Mouse (Mus musculus): ENCODE results near the gene Abcf3. TPM values are rescaled to one million over a fixed set of nuclear protein-coding genes. Genes with fewer than 3 reads are reported as not detected.

Abcf3 gene
- polyA plus RNA-seq, 1 experiment from 2014 or later: 58.9 TPM

GRCm38 (mm10) chr16:20604705-20605104 lies 56.3 kb downstream of the Abcf3 start:
- no peak for DNase-seq (ENCODE audit: low spot score)
- no peak overlapping the region for H3K27ac ChIP-seq (replicated peaks)
- no peaks in the 10 kb centered on the region for H3K27me3 ChIP-seq (ENCODE audit: low read depth, poor library complexity, severe bottlenecking)
- 89% methylated on average over 9 of the region's 9 CpGs for whole genome bisulfite sequencing
- H3K36me3 ChIP-seq: peaks cover 56% of the 10 kb centered on the region
- H3K4me3 ChIP-seq: no peak overlapping the region
- H3K9me3 ChIP-seq (replicated peaks): no peaks in the 10 kb centered on the region
- H3K4me1 ChIP-seq: peaks cover 15% of the 10 kb centered on the region

- no peaks in the 10 kb centered on the region for H3K27me3 ChIP-seq (ENCODE audit: low read depth, poor library complexity, severe bottlenecking)
- WGBS: under 1% methylated on average over 28 of the region's 28 CpGs
- peak overlapping the region; percentile 91 for H3K4me3 ChIP-seq
- peaks cover 37% of the 10 kb centered on the region for H3K4me1 ChIP-seq
- peak; percentile 83 for DNase-seq (ENCODE audit: low spot score)
- H3K9me3 ChIP-seq (replicated peaks): no peaks in the 10 kb centered on the region
- peaks cover 37% of the 10 kb centered on the region for H3K36me3 ChIP-seq
- peak overlapping the region; percentile 96 for H3K27ac ChIP-seq (replicated peaks)
Observed at GRCm38 (mm10) chr16:20610501-20611356, 62.4 kb downstream of the Abcf3 start.

MicroRNA genes within 50 kb of the gene (microRNA counts, 519-probe panel; counts per million panel counts)
- 6,227 counts per million, percentile 56 among the panel's probes with 10 or more counts for microRNA mmu-miR-1224

Small RNA genes within 50 kb of the gene (microRNA-seq; reads per million reads assigned to microRNA genes)
- gene Mir1224: 10.2 reads per million, percentile 21 among the genes with 10 or more reads in this experiment

Other genes with a start within 250 kb of the Abcf3 start
- gene Parl, start 246.2 kb upstream of the Abcf3 start, polyA plus RNA-seq (2016; fragmentation: Nextera tagmentation; extraction: Ambion mirVana): 135 TPM in 2 replicates
- not detected in 2 replicates for gene Cyp2ab1, start 223.2 kb upstream of the Abcf3 start, polyA plus RNA-seq (2016; fragmentation: Nextera tagmentation; extraction: Ambion mirVana)
- 56.1 and 72.8 TPM in 2 replicates for gene Abcc5, start 122.2 kb upstream of the Abcf3 start, polyA plus RNA-seq (2016; fragmentation: Nextera tagmentation; extraction: Ambion mirVana)
- 151 TPM in 2 replicates for gene Eif2b5, start 49.8 kb upstream of the Abcf3 start, polyA plus RNA-seq (2016; fragmentation: Nextera tagmentation; extraction: Ambion mirVana)
- 28.5 and 37.5 TPM in 2 replicates for gene Dvl3, start 31.6 kb upstream of the Abcf3 start, polyA plus RNA-seq (2016; fragmentation: Nextera tagmentation; extraction: Ambion mirVana)
- gene Ap2m1, start 13.1 kb upstream of the Abcf3 start, polyA plus RNA-seq (2016; fragmentation: Nextera tagmentation; extraction: Ambion mirVana): 711 and 831 TPM in 2 replicates
- 1.7 and 4.5 TPM in 2 replicates for gene Vwa5b2, start 40.9 kb downstream of the Abcf3 start, polyA plus RNA-seq (2016; fragmentation: Nextera tagmentation; extraction: Ambion mirVana)
- gene Eef1akmt4, start 63.0 kb downstream of the Abcf3 start, polyA plus RNA-seq (2016; fragmentation: Nextera tagmentation; extraction: Ambion mirVana): 36.0 and 42.1 TPM in 2 replicates
- not detected in 2 replicates for gene Gm49333, start 63.0 kb downstream of the Abcf3 start, polyA plus RNA-seq (2016; fragmentation: Nextera tagmentation; extraction: Ambion mirVana)
- 59.4 and 61.1 TPM in 2 replicates for gene Alg3, start 63.2 kb downstream of the Abcf3 start, polyA plus RNA-seq (2016; fragmentation: Nextera tagmentation; extraction: Ambion mirVana)
- gene Camk2n2, start 72.7 kb downstream of the Abcf3 start, polyA plus RNA-seq (2016; fragmentation: Nextera tagmentation; extraction: Ambion mirVana): 3.1 and 3.3 TPM in 2 replicates
- gene Ece2, start 81.3 kb downstream of the Abcf3 start, polyA plus RNA-seq (2016; fragmentation: Nextera tagmentation; extraction: Ambion mirVana): 5.0 and 6.5 TPM in 2 replicates
- gene Psmd2, start 103.1 kb downstream of the Abcf3 start, polyA plus RNA-seq (2016; fragmentation: Nextera tagmentation; extraction: Ambion mirVana): 527 and 536 TPM in 2 replicates
- gene Eif4g1, start 119.7 kb downstream of the Abcf3 start, polyA plus RNA-seq (2016; fragmentation: Nextera tagmentation; extraction: Ambion mirVana): 216 and 221 TPM in 2 replicates
- 8.8 and 11.3 TPM in 2 replicates for gene Fam131a, start 144.7 kb downstream of the Abcf3 start, polyA plus RNA-seq (2016; fragmentation: Nextera tagmentation; extraction: Ambion mirVana)
- 136 and 148 TPM in 2 replicates for gene Polr2h, start 169.1 kb downstream of the Abcf3 start, polyA plus RNA-seq (2016; fragmentation: Nextera tagmentation; extraction: Ambion mirVana)
- 12.8 and 16.8 TPM in 2 replicates for gene Clcn2, start 169.2 kb downstream of the Abcf3 start, polyA plus RNA-seq (2016; fragmentation: Nextera tagmentation; extraction: Ambion mirVana)
- 1.5 and 2.0 TPM in 2 replicates for gene Chrd, start 184.6 kb downstream of the Abcf3 start, polyA plus RNA-seq (2016; fragmentation: Nextera tagmentation; extraction: Ambion mirVana)
- gene Thpo, start 185.9 kb downstream of the Abcf3 start, polyA plus RNA-seq (2016; fragmentation: Nextera tagmentation; extraction: Ambion mirVana): 0.37 and 0.56 TPM in 2 replicates